Mouse (Mus musculus) cerebellum, adult (tissue): ENCODE measurements around the gene Olfr32.
"Not testable (repeated sequence)": the region's sequence is repeated elsewhere in the genome, so short reads cannot be mapped to it uniquely, and the experiment has no call there.

ENCODE experiments used
- ATAC-seq: cut with Nextera tagmentation; 2 replicates; pipeline ENCODE4 v1.9.2; 2017; ENCODE audit warnings: mild to moderate bottlenecking, moderate library complexity, mixed read lengths; ENCODE audit not compliant: insufficient number of reproducible peaks, low FRiP score, low TSS enrichment

The Olfr32 gene

DNA sequence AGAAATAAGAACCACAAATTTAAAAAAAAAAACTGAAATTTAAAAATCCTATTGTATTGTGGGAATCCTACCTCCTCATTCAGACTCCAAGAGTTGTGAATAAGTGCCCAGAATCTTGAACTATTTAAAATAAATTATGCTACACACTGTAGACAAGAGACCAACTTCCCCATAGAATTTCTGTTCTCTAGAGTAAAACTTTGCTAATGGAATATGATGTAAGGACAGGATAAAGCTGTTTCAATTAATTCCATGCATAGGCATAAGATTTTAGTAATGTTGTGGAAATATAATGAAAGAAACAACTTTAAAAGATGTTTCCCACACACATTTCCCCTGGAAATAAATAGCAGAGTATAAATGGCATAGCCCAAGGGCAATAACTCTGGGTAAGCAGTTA lies at the start of gene Olfr32:
Olfr32 (minus strand) TSS at position 101 of the 400 bp plus-strand sequence.
- ATAC-seq: no peak

DNA sequence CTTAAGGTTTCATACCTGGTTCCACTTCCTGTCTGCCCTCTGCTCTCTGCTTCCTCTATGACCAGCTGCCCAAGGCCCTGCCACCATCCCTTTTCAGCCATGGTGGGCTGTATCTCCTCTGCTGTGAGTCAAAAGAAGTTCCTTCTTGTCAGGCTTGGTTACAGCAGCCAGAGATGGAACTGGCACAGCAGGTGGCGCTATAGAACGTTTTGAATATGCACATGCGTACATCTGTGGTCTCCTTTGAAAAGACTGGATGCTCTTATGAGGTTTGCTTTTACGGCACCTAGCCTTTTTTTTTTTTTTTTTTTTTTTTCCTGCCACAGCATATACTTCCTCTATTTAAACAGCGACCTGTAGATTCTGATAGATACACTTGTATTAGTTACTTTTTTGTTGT lies 45.0 kb upstream of the Olfr32 start:
- not testable (repeated sequence) for ATAC-seq

DNA sequence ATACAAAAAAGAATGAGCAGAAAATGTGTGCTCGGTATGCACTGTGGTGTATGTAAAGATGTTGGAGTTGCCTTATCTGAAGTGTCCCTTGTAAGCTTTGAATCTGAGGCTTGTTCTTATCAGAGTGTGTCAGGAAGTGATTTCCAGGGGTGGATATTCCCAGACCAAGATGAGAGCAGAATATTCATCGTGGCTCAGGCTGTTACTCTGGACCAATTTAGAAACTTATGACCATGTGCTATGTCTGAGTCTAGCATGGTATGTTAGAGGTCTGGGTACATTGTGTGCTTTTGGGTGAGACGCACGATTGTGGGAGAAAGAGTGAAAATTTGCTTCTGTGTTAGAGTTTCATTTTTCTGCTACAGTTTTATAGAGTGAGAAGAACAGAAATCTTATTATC lies 44.0 kb upstream of the Olfr32 start:
- ATAC-seq: not testable (repeated sequence)

DNA sequence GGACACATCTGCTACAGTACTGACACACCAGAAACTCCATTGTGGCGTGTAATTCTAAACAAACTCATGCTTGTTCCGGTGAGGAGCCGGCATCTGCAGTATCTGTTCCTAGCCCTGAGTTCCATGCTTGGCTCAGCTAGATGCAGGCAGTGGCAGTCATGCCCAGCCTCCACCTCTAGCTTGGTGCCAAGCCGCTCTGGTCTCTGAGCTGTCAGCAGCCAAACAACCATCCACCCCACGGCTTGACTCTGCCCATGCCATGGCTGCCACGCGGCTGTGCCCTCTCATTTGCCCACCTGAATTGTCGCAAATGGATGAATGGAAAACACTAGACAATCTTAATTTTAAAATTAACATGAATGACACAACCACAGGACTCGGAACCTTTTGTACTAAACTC lies 11.8 kb upstream of the Olfr32 start:
- no peak for ATAC-seq

DNA sequence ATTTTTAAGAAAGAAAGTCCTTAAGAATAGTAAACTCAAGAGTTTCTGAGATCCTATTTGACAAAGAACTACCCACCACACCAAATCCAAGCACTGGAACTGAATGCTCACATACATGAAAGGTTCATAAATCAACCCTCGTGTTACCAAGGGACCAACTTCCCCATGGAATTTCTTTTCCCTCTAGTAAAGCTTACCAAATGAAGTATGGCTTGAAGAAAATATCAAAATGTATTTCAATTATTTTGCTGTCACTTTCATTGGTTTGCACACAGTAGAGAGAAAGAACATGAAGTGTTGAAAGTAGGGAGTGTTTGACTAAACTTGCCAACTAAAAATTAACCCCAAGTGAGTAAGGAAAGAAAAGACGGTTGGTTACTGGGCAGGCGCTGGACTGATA lies 10.9 kb upstream of the Olfr32 start, which contains the start of gene Olfr1270:
Olfr1270 (minus strand) TSS at position 101 of the 400 bp plus-strand sequence.
- no peak for ATAC-seq

DNA sequence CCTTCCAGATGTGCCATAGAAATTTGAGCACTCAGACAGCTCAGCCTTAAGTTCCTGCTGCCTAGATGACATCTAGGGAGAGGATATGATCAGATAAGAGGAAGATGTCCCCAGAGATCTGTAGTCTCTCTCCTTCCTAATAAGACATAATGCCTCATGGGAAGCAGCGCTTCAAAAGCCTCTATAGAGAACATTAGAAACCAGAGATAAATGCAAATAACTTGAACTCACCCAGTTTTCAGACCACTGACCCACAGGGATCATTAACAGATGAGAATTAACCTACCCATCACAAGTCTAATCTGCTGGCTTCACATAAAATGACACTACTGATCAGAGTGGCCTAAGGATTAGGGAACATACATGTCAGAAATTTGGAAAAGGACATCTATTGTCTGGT lies 20.8 kb downstream of the Olfr32 start, which contains the start of gene Olfr1269:
Olfr1269 (minus strand) TSS at position 101 of the 400 bp plus-strand sequence.
- ATAC-seq: no peak
